Mouse (Mus musculus): ENCODE results near the gene Ptprn2. TPM values are rescaled to one million over a fixed set of nuclear protein-coding genes. Genes with fewer than 3 reads are reported as not detected.

Ptprn2 gene
- total RNA-seq, 2 experiments from 2014 or later, result 0.10 to 0.34 TPM

DNA sequence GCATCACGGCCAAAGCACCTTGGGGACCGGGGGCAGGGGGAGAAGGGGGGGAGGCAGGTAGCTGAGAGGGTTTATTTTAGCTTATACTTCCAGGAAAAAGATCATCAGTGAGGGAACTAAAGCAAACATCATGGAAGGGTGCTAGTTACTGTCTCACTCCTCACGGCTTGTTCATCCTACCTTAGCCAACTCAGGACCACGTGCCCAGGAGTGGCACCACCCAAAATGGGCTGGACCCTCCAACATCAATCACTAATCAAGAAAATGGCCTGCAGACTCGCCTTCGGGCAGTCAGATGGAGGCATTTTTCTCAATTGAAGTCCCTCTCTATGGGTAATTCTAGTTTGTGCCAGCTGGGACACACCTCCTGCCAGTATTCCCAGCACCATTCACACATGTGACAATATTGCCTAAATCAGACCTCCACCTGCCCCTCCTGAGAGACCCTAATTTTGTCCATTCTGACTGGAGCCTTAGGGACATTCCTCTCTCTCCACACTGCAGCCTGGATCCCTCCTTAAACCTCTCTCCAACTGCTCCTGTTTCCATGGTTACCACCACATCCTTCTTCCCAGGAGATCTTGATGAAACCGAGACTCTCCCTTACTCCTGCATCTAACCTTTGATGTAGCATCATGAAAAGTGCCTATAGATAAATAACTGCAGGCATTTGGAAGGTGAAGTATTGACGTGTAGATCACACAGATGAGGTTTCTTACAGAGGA, 482.9 kb downstream of the Ptprn2 start:
- DNase-seq (ENCODE audit: low spot score in 2 of 2), result no peak

DNA sequence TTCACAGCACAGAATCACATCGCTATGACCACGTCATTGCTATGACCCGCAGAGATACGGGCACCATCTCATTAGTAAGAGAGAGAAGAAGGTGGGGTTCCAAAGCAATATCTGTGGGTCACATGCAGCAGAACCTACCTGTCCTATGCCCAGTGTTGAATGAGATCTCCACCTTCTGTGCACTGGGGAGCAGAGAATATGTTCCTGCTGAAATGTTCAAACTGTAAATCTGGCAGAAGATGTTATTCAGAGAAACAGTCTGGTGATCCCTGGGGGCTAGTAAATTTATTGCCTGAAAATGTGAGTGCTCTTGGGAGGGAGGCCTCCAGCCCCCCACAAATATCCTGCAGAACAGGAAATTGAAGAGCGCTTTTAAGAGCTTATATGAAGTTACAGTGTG, 490.0 kb downstream of the Ptprn2 start:
- no peak for DNase-seq (ENCODE audit: low spot score in 2 of 2)

DNA sequence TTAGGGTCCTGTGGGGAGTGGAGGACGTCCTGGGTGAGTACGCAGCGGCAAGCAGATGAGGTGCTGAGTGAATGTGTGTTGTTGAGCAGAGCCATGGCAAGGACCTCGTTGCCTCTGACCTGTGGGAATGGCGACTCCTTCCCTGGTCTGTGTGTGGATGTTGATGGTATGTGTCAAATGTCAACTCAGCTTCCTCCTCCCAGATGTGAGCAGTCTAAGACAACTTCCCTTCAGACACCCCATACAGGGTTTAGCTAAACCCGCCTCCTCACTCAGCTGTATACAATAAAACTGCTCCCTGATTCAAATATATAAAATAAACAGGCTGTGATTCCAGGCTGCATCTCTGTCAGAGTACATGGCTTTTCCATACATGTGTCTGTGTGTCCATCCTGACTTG, 491.5 kb downstream of the Ptprn2 start:
- no peak for DNase-seq (ENCODE audit: low spot score in 2 of 2)

DNA sequence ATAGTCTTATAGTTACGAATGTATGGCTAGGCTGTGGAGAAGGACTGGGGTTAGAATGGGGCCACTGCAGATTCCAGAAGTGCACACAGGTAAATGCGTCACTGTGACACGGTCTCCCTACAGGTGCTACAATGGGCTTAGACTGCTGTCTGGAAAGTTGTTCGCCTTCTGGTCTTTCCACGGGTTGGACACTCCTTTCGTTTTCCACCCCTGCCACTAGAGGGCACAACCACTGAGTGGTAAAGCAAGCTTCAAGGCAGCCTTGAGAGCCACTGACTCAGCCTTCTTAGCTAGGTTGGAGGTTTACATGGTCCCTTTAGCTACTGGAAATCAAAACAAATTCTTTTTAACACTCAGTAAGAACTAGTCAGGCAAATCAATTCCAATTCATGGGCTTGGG, 492.7 kb downstream of the Ptprn2 start:
- DNase-seq (ENCODE audit: low spot score in 2 of 2), result no peak

DNA sequence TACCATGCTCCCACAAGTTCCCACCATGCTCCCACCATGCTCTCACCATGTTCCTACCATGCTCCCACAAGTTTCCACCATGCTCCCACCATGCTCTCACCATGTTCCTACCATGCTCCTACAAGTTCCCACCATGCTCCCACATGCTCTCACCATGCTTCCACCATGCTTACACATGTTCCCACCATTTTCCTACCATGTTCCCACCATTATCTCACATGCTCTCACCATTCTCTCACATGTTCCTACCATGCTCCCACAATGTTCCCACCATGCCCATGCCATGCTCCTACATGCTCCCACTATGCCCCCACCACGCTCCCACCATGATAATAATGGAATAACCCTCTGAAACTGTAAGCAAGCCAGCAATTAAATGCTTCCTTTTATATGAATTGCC, 495.8 kb downstream of the Ptprn2 start:
- DNase-seq (ENCODE audit: low spot score in 2 of 2), result no peak

DNA sequence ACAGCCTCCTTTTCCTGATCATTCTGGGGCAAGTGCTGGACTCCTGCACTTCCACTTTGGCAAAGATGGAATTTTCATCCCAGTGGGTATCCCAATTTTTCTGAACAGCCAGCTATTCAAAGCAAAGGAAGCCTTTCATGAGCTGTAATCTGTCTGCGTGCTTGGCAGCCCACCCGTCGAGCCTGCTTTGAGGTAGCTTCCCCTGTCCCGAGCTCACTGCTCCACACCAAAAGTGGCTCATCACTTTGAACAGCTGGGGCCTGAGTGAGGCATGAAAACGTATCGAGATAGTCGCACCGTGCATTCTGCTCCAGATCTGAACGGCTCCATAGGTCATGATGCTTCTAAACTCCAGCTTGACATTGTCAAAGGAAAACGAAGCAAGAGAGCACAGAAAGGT, 503.6 kb downstream of the Ptprn2 start:
- DNase-seq (ENCODE audit: low spot score in 2 of 2), result no peak

DNA sequence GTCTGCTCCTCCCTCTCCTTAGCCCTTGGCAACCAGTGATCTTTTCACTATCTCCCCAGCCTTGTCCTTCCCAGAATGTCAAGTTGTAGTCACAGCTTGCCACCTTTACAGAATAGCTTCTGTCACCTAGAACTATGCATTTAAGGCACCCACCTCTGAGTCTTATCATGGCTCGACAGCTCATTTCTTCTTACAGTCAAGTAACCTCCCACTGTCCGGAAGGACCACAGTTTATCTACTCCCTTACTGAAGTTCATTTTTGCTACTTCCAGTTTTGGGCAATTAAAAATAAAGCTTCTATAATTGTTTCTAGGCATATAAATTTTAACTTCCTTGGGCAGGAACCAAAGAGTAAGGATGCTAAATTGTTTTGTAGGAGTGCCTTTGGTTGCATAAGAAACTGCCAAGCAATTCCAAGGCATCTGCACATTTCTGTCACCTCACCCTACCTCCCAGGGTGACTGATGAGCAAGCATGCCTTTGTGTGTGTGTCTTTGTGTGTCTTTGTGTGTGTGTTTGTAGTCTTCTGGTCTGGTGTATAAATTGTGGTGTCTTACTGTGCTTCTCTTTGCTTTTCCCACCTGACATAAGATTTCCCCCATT, 516.1 kb downstream of the Ptprn2 start:
- DNase-seq (ENCODE audit: low spot score in 2 of 2), result no peak

DNA sequence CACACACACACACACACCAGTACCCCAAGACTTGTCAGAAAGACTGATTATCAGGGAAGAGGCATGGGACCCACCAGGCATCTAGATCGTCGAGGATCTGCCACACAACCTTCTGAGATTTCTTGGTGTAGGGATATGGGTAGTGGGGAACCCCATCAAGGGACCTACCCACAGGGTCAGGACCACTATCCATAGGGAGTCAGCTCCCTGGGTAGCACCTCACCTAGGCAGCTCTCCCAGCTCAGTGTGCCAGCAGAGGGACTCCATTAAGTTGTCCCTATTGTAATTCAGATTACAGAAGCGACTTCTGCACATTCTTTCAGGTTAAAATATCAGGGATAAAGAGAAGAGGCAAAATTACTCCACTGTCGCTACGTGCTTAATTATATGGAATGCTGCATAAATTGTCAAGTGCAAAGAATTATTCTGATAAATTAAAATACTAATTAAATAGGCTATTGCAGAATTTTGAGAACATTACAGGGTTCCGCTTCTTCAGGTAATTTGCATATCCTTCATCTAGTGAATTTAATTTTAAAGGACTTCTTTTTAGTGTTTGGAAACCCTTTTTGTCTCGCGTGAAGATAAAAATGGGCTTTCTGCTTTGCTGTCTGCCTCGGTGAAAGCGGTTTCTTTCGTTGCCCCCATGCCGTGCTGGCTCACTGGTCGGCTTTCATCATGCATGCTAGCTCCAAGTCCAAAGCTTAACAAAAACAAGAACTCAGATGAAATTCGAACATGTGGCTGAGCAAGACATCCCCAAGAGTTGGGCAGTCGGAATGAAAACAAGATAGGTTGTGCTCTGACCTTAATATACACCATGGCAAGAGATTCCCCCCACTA, 531.5 kb downstream of the Ptprn2 start:
- no peak for DNase-seq (ENCODE audit: low spot score in 2 of 2)

DNA sequence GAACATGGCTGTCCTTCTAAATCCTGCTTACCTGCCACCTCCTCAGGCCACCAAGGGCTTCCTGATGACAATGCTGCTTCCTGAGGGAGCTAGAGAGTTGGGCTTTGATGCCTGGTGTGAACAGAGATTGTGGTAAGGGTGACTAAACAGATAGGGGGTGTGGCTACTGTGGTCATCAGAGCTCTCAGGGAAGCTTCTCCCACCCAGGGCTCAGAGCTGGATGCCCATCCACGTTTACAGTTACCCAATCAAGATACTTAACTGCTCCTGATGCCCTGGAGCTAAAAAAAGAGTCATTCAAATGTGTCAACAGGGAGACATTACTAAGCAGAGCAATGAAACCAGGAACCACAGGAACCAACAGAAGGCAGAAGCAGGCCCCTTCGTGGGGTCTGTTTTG, 532.4 kb downstream of the Ptprn2 start:
- DNase-seq (ENCODE audit: low spot score in 2 of 2), result no peak

DNA sequence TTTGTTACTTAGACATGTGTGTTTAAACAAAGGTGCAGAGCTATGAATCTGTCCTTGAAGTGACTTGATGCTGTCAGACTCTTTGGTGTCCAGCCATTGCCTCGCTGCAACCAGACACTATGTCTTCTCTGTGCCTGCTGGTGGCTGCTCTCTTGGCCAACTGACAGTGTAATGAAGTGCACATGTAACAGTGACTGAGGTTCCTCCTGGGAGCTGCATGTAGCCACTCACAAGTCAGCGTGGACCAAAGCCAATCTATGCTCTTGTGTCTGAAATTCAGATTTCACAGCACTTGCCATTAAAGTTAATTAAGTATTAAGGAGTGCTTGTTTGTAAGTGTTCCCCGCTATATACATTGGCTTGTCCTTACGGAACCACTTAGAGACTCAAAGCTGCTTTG, 537.7 kb downstream of the Ptprn2 start:
- no peak for DNase-seq (ENCODE audit: low spot score in 2 of 2)

DNA sequence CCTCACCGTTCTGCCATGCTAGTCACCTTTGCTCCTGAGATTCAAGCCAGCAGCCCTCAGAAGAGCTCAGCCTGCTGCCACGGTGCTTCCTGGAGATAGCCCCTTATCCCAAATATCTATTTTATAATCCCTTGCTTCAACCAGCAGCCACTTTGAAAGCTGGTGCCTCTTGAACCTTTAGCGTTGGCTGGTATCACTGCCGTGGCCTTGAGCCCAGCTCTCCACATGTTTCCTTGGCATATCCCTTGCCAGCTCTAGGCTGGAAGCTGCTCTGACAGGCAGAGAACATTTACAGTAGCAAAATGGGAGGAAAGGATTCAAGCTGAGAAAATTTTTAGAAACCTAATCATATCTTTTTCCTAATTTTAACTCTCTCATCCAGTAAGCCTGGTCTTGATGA, 539.4 kb downstream of the Ptprn2 start:
- DNase-seq (ENCODE audit: low spot score in 2 of 2), result no peak

DNA sequence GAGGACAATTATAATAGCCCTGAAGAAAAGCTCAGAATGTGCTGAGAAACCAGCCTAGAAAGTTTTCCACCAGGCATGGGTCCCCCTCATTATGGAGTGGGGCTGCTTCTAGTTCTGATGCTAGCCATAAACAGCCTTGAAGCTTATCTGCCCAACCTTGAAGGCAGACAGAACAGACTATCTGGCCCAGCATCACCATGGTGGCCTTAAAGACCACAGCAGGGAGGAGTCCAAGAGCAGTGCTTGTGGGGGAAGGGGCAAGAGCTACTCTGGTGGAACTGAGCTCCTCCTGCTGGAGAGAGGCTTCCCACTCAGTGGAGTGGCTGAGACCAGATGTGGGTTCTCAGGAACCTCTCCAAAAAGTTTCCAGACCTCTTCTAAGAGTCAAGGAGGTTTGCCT, 540.2 kb downstream of the Ptprn2 start:
- no peak for DNase-seq (ENCODE audit: low spot score in 2 of 2)

DNA sequence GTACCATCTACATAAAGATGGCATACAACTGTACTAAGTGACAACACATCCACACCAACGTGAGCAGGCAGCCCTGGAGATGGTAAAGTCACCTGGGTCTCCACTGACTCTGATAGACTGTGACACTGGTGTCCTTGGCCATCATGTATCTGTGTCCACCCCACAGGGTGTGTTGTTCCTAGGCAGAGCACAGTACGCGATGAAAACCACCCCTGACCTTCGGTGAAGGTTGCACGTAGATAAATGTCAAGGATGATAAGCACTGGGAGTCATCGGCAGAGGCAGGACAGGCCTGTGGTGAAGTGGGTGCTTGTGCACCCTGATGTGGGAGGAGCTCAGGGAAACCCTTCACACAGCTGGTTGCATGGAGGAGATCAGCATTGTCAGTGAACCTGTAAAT, 541.8 kb downstream of the Ptprn2 start:
- no peak for DNase-seq (ENCODE audit: low spot score in 2 of 2)

DNA sequence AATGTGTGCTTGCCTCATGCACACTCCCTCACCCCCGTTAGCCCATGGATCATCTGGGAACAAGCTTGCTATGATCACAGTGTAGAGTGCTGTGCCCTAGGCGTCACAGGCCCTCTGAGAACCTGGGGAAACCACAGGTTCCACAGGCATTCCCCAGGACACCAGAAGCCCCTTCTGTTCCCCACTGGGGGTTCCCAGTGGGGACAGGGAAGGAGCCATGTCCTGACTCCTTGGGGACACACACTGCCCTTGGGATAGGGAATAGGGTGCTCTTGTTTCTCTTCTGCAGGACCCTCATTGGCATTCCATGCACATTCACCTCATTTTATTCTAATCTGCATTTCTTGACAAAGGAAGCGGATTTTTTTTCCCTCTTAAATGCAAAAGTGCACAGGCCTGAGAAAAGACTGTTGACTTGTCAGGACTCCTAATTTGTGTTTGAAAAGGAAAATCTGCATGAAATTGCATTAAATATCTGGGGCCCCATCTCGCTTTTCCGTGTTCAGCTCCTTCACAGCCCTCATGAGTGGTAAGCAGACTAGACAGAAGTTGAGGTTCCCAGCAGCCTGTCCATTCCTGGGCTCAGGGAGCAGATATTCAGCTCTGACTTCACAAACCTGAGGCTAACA, 542.9 kb downstream of the Ptprn2 start:
- DNase-seq (ENCODE audit: low spot score in 2 of 2), result no peak

DNA sequence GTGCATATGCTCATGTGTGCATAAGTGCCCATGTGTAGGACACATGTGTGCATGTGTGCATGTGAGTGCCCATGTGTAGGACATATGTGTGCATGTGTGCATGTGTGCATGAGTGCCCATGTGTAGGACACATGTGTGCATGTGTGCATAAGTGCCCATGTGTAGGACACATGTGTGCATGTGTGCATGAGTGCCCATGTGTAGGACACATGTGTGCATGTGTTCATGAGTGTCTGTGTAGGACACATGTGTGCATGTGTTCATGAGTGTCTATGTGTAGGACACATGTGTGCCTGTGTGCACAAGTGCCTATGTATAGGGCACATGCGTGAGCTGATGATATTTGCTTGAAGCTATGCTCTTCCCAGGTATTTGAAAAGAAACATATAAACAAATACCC, 547.7 kb downstream of the Ptprn2 start:
- DNase-seq (ENCODE audit: low spot score in 2 of 2), result no peak

DNA sequence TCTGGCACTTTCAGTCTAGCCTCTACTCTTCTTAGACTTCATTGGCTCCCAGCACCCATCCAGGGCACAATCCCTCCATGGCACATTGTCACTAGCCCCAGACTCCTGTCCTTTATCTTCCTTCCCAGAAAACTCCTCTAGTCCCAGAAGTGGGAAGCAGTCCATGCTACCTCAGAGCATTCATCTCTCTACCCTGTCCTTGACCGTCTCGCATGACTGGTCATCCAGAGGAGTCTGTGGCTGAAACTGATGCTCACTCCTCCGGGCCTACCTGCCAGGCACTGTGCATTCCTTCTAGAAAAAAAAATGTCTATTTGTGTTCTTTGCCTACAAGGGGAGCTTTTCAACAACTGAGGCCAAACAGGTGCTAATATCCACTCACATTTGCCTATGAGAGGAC, 549.0 kb downstream of the Ptprn2 start:
- no peak for DNase-seq (ENCODE audit: low spot score in 2 of 2)

DNA sequence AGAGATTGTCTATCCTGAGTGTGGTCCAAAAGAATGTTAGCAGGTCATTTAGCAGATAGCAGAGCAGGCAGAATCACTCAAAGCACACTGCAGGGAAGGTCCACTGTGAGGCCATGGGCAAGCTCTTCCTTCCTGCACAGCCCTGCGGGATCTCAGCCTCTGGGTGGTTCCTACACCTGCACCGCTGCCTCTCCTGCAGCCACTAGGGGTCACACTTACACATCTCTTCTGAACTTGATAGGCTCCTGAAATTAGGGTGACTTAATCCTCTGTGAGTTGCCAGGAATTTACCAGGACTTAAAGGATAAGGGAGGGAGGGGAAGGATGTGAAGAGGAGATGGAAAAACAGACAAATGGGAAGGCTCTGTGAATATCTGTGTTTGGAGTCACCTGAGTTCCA, 549.7 kb downstream of the Ptprn2 start:
- peak in 1 of 2 experiments; percentile 39 for DNase-seq (ENCODE audit: low spot score in 2 of 2)

DNA sequence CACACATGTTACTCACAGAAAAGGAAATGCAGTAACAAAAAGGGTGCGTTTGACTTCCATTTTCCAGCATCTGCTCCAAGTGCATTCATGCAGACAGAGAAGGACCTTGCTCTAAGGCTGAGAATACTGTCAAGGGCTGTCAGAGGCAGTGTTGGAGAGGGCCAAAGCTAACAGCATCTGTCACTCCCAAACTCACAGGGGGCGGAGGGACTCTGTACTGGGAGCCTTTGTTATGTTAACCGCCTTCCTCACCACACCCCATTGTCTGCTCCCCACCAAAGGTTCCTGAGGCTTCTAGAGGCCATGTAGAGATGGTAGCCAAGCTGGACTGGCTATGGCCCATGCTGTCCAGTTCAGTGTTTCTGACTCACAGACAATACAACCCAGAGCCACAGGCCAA, 553.9 kb downstream of the Ptprn2 start:
- no peak for DNase-seq (ENCODE audit: low spot score in 2 of 2)

DNA sequence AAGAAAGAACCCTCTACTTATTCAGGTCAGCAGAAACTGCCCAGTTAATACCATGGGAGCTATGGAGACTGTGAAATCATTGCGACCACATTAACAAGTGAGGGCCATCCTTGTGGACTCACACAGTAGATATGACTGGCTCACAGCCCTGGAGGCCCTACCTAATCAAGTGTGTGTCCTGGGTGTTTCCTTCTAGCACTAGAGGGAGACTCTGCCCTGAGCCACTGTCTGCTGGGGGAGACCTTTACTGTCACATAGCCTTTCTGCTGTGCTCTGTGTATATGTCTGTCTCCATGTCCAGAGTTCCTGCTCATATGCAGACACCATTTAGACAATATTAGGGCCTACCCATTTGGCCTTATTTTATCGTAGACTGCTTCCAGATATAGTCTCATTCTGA, 555.9 kb downstream of the Ptprn2 start:
- no peak for DNase-seq (ENCODE audit: low spot score in 2 of 2)

DNA sequence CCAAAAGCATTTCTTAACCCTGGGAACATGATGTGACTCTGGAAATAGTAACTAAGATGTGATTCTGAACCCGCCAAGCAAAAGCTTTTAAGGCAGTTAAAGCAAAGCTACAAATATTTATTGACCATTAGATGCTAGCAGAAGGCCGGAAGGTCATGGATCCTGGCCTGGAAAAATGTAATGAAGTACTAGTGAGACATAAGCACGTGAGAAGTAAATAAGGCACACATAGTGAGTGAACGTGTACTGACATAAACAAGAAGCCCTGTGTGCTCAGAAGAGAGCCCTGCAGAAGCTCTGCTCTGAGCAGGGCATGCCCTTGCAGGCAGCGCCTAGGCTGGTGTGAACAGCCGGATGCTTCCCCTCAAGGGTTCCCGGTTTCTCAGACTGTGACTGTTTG, 557.2 kb downstream of the Ptprn2 start:
- no peak for DNase-seq (ENCODE audit: low spot score in 2 of 2)

DNA sequence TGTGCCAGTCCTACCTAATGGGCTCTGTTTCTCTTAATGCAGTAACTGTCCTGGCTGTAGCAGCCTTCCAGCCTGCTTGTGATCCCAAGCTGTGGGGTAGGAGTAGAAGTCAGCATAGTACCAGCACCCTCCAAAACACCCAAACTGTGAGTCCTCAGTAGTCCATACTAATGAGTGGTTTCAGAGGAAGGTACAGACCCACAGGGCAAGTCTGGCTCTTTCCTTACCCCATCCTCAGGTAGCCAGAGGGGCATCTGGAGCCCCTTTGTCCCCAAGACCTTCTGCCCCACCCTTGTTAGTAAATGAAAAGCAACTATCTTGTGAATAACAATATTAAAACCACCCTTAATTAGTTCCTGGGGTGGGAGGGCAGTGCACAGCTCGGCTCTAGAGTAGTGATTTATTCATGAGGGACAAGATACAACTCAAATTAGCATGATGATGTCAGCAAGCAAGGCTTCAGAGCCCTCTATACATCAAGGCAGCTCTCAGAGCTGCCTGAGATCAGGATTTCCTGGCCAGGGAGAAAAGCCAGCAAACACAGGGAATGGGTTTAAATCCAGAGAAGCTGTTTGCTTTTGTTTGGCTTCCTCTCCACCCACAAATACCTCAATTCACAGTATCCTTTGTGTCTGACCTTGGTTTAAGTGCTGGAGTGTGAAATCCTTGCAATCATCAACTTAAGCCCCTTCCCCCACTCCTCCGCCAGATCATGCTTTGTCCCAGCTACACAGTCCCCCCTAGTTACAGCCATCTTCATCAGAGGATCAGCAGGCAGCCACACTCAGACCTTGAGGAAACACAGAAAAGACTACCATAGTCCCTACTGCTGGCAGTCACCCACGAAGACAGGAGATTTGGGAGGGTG, 562.1 kb downstream of the Ptprn2 start:
- no peak for DNase-seq (ENCODE audit: low spot score in 2 of 2)

All from gastrocnemius, postnatal 4 days (tissue).